Mouse (Mus musculus) c-Kit-positive CD71-positive TER-119-negative erythroid progenitor cells, embryonic 14.5 days (primary cell): ENCODE measurements around the gene Nudt22.

ENCODE experiments used
- DNase-seq: peaks from one replicate; pipeline ENCODE4 v3.0.0-alpha.2; 2013; ENCODE audit warnings: low read depth

The Nudt22 gene

GRCm38 (mm10) chr19:6949951-6950350 lies 46.0 kb downstream of the Nudt22 start:
- no peak for DNase-seq

GRCm38 (mm10) chr19:6949532-6949931 lies 46.4 kb downstream of the Nudt22 start:
- no peak for DNase-seq

- DNase-seq = no peak
Measured at GRCm38 (mm10) chr19:6948186-6948585, 47.7 kb downstream of the Nudt22 start.

- no peak for DNase-seq
Measured at GRCm38 (mm10) chr19:6947742-6948141, 48.2 kb downstream of the Nudt22 start.

- no peak for DNase-seq
Measured at GRCm38 (mm10) chr19:6943709-6944108, 52.2 kb downstream of the Nudt22 start.
